17 mouse cellular contexts compared by ENCODE assay signal in the genomic region with DNA sequence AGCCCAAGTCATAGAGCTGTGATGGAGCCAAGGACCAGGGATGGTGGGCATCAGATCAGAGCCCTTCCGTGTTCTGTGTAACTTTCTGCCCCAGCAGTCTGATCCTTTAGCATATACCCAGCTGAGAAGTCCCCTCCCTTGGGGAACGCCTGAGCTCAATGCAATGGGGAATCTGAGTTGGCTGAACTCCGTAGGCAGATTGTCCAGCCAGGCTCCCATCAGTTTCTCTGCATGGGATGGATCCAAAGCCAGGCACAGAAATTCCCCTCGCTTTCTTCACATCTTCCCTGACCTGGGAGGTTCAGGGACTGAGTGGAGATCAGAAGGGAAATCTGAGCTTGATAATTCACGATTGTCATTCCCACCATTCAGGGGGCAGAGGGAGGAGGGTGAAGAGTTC. TPM values are rescaled to one million over a fixed set of nuclear protein-coding genes. Genes with fewer than 3 reads are reported as not detected.
DNase-seq lines count a peak whose midpoint lies in the region; ATAC-seq lines count a peak whose summit lies in the region.
"Had no signal": no experiment of that assay in that cellular context is flagged by ENCODE, and none has a peak within 500 bp of the region (broad histone marks: within the 10 kb centered on the region; RNA-seq: fewer than 3 reads in every experiment).

No protein-coding gene starts in this region.

- DNase-seq in cerebellum, postnatal 14 days: peak; percentile 41 to 65
- DNase-seq in midbrain, embryonic 10.5 days (ENCODE audit: low spot score): no peak
- DNase-seq in midbrain, embryonic 14.5 days: no peak
- DNase-seq: adrenal gland, adult 2 months; adrenal gland, postnatal 10 days; adrenal gland, postnatal 25 days; cerebellum, adult 11-12 months; cerebellum, adult 9-10 months; embryo, embryonic 11 days had no signal

- H3K9ac ChIP-seq in midbrain, embryonic 14.5 days (replicated peaks; ENCODE audit: low read length): no peak overlapping the region
- H3K9ac ChIP-seq: embryonic facial prominence, embryonic 13.5 days; embryonic facial prominence, embryonic 15.5 days; forebrain, embryonic 12.5 days had no signal

- no peak for ATAC-seq in cerebellum, adult (ENCODE audit: insufficient number of reproducible peaks, low FRiP score, low TSS enrichment)
- no peak for ATAC-seq in midbrain, embryonic 14.5 days (ENCODE audit: low FRiP score, low TSS enrichment)
- ATAC-seq: forebrain, embryonic 14.5 days had no signal

- no peaks in the 10 kb centered on the region for H3K27me3 ChIP-seq in midbrain, embryonic 10.5 days (ENCODE audit: low read depth, poor library complexity, severe bottlenecking)
- H3K27me3 ChIP-seq in midbrain, embryonic 14.5 days (ENCODE audit: control insufficient read depth, insufficient read depth, low read length): no peaks in the 10 kb centered on the region
- H3K27me3 ChIP-seq: embryonic facial prominence, embryonic 13.5 days; embryonic facial prominence, embryonic 15.5 days had no signal

- H3K4me2 ChIP-seq in midbrain, embryonic 14.5 days (ENCODE audit: low read length): no peak overlapping the region
- H3K4me2 ChIP-seq: embryonic facial prominence, embryonic 13.5 days; embryonic facial prominence, embryonic 15.5 days; forebrain, embryonic 12.5 days had no signal

- 0 out of 2 replicates have a peak overlapping the region, but pooled peaks have one; percentile 6 for H3K27ac ChIP-seq in midbrain, embryonic 10.5 days (replicated peaks)
- no peak overlapping the region for H3K27ac ChIP-seq in midbrain, embryonic 14.5 days (replicated peaks; ENCODE audit: low read depth, low read length)
- H3K27ac ChIP-seq: embryonic facial prominence, embryonic 13.5 days; embryonic facial prominence, embryonic 15.5 days; forebrain, embryonic 10.5 days; forebrain, embryonic 12.5 days had no signal

- peaks cover 20% of the 10 kb centered on the region for H3K4me1 ChIP-seq in midbrain, embryonic 10.5 days
- H3K4me1 ChIP-seq in midbrain, embryonic 14.5 days (ENCODE audit: control insufficient read depth, insufficient read depth, low read length): no peaks in the 10 kb centered on the region
- H3K4me1 ChIP-seq: embryonic facial prominence, embryonic 15.5 days; forebrain, embryonic 12.5 days had no signal

- 58% methylated on average over 5 of the region's 5 CpGs for WGBS in midbrain, embryonic 10.5 days
- 46% methylated on average over 5 of the region's 5 CpGs for WGBS in midbrain, embryonic 14.5 days

- no peak overlapping the region for H3K4me3 ChIP-seq in midbrain, embryonic 10.5 days
- H3K4me3 ChIP-seq in midbrain, embryonic 14.5 days (replicated peaks; ENCODE audit: low read depth, low read length): no peak overlapping the region
- H3K4me3 ChIP-seq: embryonic facial prominence, embryonic 13.5 days; embryonic facial prominence, embryonic 15.5 days; erythroblast, embryonic 14.5 days; forebrain, embryonic 10.5 days; forebrain, embryonic 12.5 days had no signal

- no peaks in the 10 kb centered on the region for H3K36me3 ChIP-seq in midbrain, embryonic 10.5 days
- no peaks in the 10 kb centered on the region for H3K36me3 ChIP-seq in midbrain, embryonic 14.5 days (ENCODE audit: control insufficient read depth, insufficient read depth, low read length)
- H3K36me3 ChIP-seq: embryonic facial prominence, embryonic 13.5 days; embryonic facial prominence, embryonic 15.5 days; forebrain, embryonic 10.5 days; forebrain, embryonic 12.5 days had no signal

- H3K9me3 ChIP-seq in midbrain, embryonic 10.5 days (replicated peaks): no peaks in the 10 kb centered on the region
- H3K9me3 ChIP-seq in midbrain, embryonic 14.5 days (ENCODE audit: control insufficient read depth, low read length): no peaks in the 10 kb centered on the region
- H3K9me3 ChIP-seq: embryonic facial prominence, embryonic 13.5 days; embryonic facial prominence, embryonic 15.5 days; forebrain, embryonic 10.5 days; forebrain, embryonic 12.5 days had no signal

RNA-seq across cellular contexts. Expression of a gene that starts 19.1 kb away (rescaled TPM):
- polyA plus RNA-seq in midbrain, embryonic 10.5 days (2016; fragmentation: Nextera tagmentation; extraction: Ambion mirVana): 0.07 and 0.33 TPM in 2 replicates
- polyA plus RNA-seq in midbrain, embryonic 14.5 days (2014; fragmentation: Nextera tagmentation; extraction: Ambion mirVana): not detected in 2 replicates
- polyA plus RNA-seq: C2C12; forebrain, embryonic 10.5 days; forebrain, embryonic 12.5 days had no signal

RNA-seq across cellular contexts. Expression of a gene that starts 33.7 kb away (rescaled TPM):
- not detected in 2 replicates for polyA plus RNA-seq in midbrain, embryonic 10.5 days (2016; fragmentation: Nextera tagmentation; extraction: Ambion mirVana)
- polyA plus RNA-seq in midbrain, embryonic 14.5 days (2014; fragmentation: Nextera tagmentation; extraction: Ambion mirVana): 0.46 and 0.58 TPM in 2 replicates
- polyA plus RNA-seq: erythroblast, embryonic 14.5 days; forebrain, embryonic 10.5 days had no signal

Comparison
In these comparisons a context has a peak if more than half of its experiments do, and no peak if none do; other contexts are left out.
1. DNase-seq: peak in cerebellum, postnatal 14 days (2 of 2); none in midbrain, embryonic 10.5 days (single experiment) and midbrain, embryonic 14.5 days (single experiment).